Mouse (Mus musculus) stomach, postnatal 0 days (tissue): ENCODE results near the gene Abcg5. TPM values are rescaled to one million over a fixed set of nuclear protein-coding genes. Genes with fewer than 3 reads are reported as not detected.

Experiments
- ATAC-seq: fragments of 200-750 bp; cut with Nextera tagmentation; 2 replicates; pipeline ENCODE4 v1.8.0; 2017; ENCODE audit not compliant: low FRiP score, low TSS enrichment
- DNase-seq: peaks from one replicate; pipeline ENCODE4 v3.0.0-alpha.2; 2016; ENCODE audit warnings: low spot score
- H3K27ac ChIP-seq: fragments of 300-500 bp; sonication (generic); replicated peaks from 2 replicates; pipeline ENCODE4 v1.5.1; 2014; ENCODE audit warnings: mild to moderate bottlenecking, control low read depth
- H3K27me3 ChIP-seq: fragments of 300-500 bp; sonication (generic); 2 replicates; pipeline ENCODE4 v1.6.1; 2014; ENCODE audit warnings: low read length; ENCODE audit not compliant: control insufficient read depth, insufficient read depth
- H3K36me3 ChIP-seq: fragments of 300-500 bp; sonication (generic); 2 replicates; pipeline ENCODE4 v1.6.1; 2014; ENCODE audit warnings: low read length, mixed read lengths; ENCODE audit not compliant: control insufficient read depth, insufficient read depth
- H3K4me1 ChIP-seq: fragments of 300-500 bp; sonication (generic); replicated peaks from 2 replicates; pipeline ENCODE4 v1.6.1; 2014; ENCODE audit warnings: antibody characterized with exemption; ENCODE audit not compliant: control insufficient read depth, insufficient read depth
- H3K4me2 ChIP-seq: fragments of 300-500 bp; sonication (generic); replicated peaks from 2 replicates; pipeline ENCODE4 v1.6.1; 2014; ENCODE audit warnings: low read depth, mild to moderate bottlenecking, control low read depth, moderate library complexity
- H3K4me3 ChIP-seq: fragments of 300-500 bp; sonication (generic); 2 replicates; pipeline ENCODE4 v1.5.1; 2014; ENCODE audit warnings: low read depth, low read length, control low read depth
- H3K9ac ChIP-seq: fragments of 300-500 bp; sonication (generic); 2 replicates; pipeline ENCODE4 v1.6.1; 2014; ENCODE audit warnings: mild to moderate bottlenecking, low read length, control low read depth, mixed read lengths
- H3K9me3 ChIP-seq: fragments of 300-500 bp; sonication (generic); 2 replicates; pipeline ENCODE4 v1.6.1; 2016; ENCODE audit warnings: low read length; ENCODE audit not compliant: control insufficient read depth
- CTCF ChIP-seq: IDR thresholded peaks from 2 replicates; pipeline ENCODE4 v1.5.1; 2016; ENCODE audit warnings: antibody characterized with exemption, low read depth, mild to moderate bottlenecking, moderate library complexity
- EP300 ChIP-seq: optimal IDR thresholded peaks from 2 replicates; pipeline ENCODE3; 2016; ENCODE audit warnings: antibody characterized with exemption
- WGBS: fragments of 180-500 bp; shearing (Covaris S2); extraction: QIAGEN DNeasy Blood & Tissue Kit; methylation state at CpG from one replicate; pipeline ENCODE4 v1.1.7; 2014; 5-methylcytosine and 5-hydroxymethylcytosine counted together
- polyA plus RNA-seq: library from polyadenylated mRNA; unstranded; fragments of >200 nt; fragmentation: Nextera tagmentation; extraction: Ambion mirVana; gene quantifications from 2 replicates; pipeline ENCODE4 v1.2.1, GENCODE M21; 2015

Abcg5 gene
- polyA plus RNA-seq, 1 experiment from 2014 or later, result 0.82 TPM

DNA sequence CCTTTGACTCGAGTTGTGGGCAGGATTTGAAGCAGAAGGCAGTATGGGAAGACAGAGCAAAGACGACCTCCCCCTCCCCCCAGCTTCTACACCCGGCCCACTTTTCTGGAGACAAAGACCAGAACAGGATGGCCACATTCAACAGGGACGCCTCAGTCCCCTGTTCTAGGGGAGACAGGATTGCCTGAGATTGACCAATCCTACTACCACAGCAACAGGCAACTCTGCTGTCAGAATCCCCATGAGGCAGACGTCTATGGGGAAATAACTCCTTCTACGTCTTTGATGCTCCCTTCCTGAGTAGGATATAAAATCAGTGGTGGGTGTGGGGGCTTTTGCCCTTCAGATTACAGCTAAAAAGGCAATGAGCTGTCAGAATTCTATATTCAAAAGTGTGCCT lies 1.5 kb upstream of the Abcg5 start:
- no peaks in the 10 kb centered on the region for H3K27me3 ChIP-seq
- TF ChIP-seq EP300, result no peak
- no peak for TF ChIP-seq CTCF

DNA sequence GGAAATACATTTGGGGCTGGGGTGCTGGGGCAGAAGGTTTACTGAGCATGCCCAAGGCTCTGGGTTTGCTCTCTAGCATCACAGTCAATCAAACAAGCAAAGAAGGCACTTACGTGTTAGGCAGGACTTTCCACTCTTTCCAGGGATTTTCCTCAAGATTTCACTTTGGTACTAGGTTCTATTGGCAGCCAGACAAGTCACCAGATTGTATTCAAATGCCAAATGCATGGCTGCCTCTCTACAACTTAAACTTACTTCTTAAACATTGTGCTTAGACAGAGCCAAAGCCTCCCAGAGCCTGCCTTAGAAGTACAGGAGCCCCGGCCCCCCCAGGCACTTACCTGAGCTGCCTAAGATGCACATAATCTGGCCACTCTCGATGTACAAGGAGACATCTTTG lies 1.1 kb downstream of the Abcg5 start:
- TF ChIP-seq CTCF (no peak), EP300 (no peak)
- ATAC-seq, result no peak
- no peaks in the 10 kb centered on the region for H3K27me3 ChIP-seq
- DNase-seq, result no peak
- H3K4me1 ChIP-seq, result no peaks in the 10 kb centered on the region
- H3K9me3 ChIP-seq, result no peaks in the 10 kb centered on the region
- no peak overlapping the region for H3K4me3 ChIP-seq
- no peak overlapping the region for H3K9ac ChIP-seq
- H3K27ac ChIP-seq, result no peak overlapping the region
- no peak overlapping the region for H3K4me2 ChIP-seq
- WGBS, result 76% methylated on average over 3 of the region's 3 CpGs
- no peaks in the 10 kb centered on the region for H3K36me3 ChIP-seq

More for the DNA sequence above, 1.5 kb upstream of the Abcg5 start:
- no peak overlapping the region for H3K9ac ChIP-seq
- no peak for ATAC-seq
- no peak overlapping the region for H3K27ac ChIP-seq
- no peak overlapping the region for H3K4me3 ChIP-seq
- no peak overlapping the region for H3K4me2 ChIP-seq
- no peaks in the 10 kb centered on the region for H3K9me3 ChIP-seq
- DNase-seq, result no peak
- no peaks in the 10 kb centered on the region for H3K36me3 ChIP-seq
- no peaks in the 10 kb centered on the region for H3K4me1 ChIP-seq
- 43% methylated on average over 6 of the region's 6 CpGs for WGBS

DNA sequence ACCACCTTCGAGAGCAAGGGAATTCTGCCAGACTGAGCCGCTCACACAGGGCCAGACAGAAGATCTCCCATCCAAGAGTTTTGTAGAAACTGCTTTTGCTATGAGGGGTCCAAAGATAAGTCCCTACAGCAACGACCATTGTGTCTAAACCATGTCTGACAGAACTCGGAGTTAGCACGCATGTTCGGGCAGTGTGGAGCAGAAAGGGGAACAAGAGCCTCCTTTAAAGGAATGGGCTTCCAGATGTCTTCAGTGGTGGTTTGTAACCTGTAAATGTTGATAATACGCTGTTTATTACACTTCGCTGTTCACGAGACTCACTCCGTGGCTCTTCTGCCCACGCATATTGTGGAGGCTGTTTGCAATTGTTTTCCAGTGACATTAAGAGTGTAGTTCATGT lies 5.2 kb downstream of the Abcg5 start:
- H3K27ac ChIP-seq, result no peak overlapping the region
- 82% methylated on average over 11 of the region's 11 CpGs for WGBS
- ATAC-seq (no peak), DNase-seq (no peak)
- H3K36me3 ChIP-seq, result no peaks in the 10 kb centered on the region
- H3K9me3 ChIP-seq, result no peaks in the 10 kb centered on the region
- H3K27me3 ChIP-seq, result no peaks in the 10 kb centered on the region
- no peak for TF ChIP-seq CTCF
- TF ChIP-seq EP300, result no peak
- no peak overlapping the region for H3K4me2 ChIP-seq
- H3K4me1 ChIP-seq, result no peaks in the 10 kb centered on the region
- H3K4me3 ChIP-seq, result no peak overlapping the region
- H3K9ac ChIP-seq, result no peak overlapping the region

DNA sequence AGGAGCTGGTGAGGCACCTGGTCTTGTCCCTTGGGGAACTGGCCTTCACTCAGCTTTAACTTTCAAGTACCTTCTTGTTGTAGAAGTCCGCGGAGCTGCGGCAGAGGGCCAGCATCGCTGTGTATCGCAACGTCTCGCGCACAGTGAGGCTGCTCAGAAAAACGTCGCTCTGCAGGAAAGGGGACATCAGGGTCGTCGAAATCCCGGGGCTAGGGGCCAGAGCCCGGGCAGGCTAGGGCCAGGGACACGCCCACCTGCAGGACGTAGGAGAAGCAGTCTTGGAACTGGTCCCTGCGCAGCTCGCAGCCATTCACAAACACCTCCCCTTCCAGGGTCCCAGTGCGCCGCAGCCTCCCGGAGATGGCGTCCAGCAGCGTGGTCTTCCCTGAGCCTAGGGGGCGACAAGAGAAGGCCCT lies 6.9 kb downstream of the Abcg5 start, which contains the start of gene Abcg8:
Abcg8 (plus strand) TSS at position 352 of the 416 bp plus-strand sequence.
- no peak within 1 kb of the TSS for H3K27ac ChIP-seq
- H3K4me3 ChIP-seq, result peak within 1 kb of the TSS; percentile 40
- peak within 1 kb of the TSS; percentile 51 for H3K9ac ChIP-seq
- WGBS, result 2% methylated on average over 24 of the region's 24 CpGs
- H3K27me3 ChIP-seq, result no peaks in the 10 kb centered on the region
- no peaks in the 10 kb centered on the region for H3K9me3 ChIP-seq
- no peaks in the 10 kb centered on the region for H3K36me3 ChIP-seq
- peak within 1 kb of the TSS; percentile 67 for H3K4me2 ChIP-seq
- no peaks in the 10 kb centered on the region for H3K4me1 ChIP-seq
- DNase-seq, result peak; percentile 38
- no peak for ATAC-seq
- peak; percentile 27; the same call in 1 of the 2 replicates for TF ChIP-seq CTCF
- TF ChIP-seq EP300, result no peak

DNA sequence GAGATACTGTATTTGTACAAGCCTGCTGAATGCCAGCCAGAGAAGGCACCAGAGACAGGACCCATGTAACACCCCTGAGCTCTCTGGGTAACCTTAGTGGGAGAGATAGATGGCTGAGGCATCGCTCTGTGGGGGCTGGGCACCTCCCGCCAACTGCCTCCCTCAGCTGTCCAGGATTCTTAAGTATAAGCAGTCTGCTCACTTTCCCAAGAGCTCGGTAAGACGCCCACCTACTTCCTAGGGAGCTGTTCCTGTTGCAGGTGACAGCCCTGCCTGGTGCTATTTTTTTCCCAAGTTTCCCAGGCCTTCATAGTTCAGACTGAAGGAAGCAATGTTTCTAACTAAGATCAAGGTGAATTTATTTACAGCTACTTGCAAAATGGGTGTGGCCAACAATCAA lies 7.6 kb downstream of the Abcg5 start:
- 55% methylated on average over 4 of the region's 4 CpGs for WGBS

DNA sequence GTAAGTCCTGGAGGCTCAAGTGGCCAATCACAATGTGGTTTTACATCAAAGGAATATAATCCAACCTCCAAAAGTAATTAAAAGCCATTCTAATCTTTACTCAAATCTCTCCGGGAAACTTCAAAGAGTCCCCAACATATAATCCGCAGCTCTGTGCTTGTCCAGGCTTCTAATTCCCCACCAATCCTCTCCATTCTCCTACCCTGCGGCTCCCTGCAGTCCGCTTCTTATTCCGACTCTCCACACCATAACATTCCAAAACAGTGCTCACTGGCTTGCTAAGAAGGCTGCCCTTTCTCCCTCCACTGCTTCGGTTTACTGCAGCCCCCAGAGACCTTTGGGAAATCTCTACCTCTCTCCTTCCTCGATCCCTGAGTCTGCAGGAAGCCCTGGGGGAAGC lies 8.8 kb downstream of the Abcg5 start:
- H3K27ac ChIP-seq, result no peak overlapping the region
- H3K4me2 ChIP-seq, result no peak overlapping the region
- H3K4me3 ChIP-seq, result no peak overlapping the region
- H3K9ac ChIP-seq, result no peak overlapping the region
- no peak for TF ChIP-seq CTCF
- no peak for TF ChIP-seq EP300
- H3K4me1 ChIP-seq, result no peaks in the 10 kb centered on the region
- no peaks in the 10 kb centered on the region for H3K27me3 ChIP-seq
- no peaks in the 10 kb centered on the region for H3K9me3 ChIP-seq
- 51% methylated on average over 7 of the region's 7 CpGs for WGBS
- no peaks in the 10 kb centered on the region for H3K36me3 ChIP-seq
- ATAC-seq (no peak), DNase-seq (no peak)

More for the DNA sequence above, 7.6 kb downstream of the Abcg5 start:
- H3K27ac ChIP-seq, result no peak overlapping the region
- ATAC-seq, result no peak
- no peaks in the 10 kb centered on the region for H3K4me1 ChIP-seq
- H3K9ac ChIP-seq, result no peak overlapping the region
- no peaks in the 10 kb centered on the region for H3K27me3 ChIP-seq
- no peaks in the 10 kb centered on the region for H3K9me3 ChIP-seq
- no peak overlapping the region for H3K4me3 ChIP-seq
- DNase-seq, result no peak
- TF ChIP-seq CTCF, result no peak
- TF ChIP-seq EP300, result no peak
- H3K4me2 ChIP-seq, result no peak overlapping the region
- no peaks in the 10 kb centered on the region for H3K36me3 ChIP-seq
